Comparison of ENCODE assay signal across 12 mouse cellular contexts in the genomic region with DNA sequence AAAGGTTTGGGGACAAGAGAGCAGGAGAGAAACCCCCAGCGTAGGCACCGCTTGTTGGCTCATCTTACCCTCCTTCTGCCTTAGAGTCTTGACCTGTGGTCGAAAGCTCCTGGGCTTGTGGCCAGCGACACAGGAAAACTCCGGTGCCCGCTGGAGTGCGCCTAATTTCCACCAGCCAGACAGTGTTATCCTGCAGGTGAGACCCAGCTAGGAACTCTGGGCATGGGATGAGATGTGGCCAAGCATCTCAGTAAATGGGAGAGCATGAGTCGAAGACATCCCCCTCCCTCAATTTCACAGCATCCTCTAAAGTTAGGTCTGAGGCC. TPM values are rescaled to one million over a fixed set of nuclear protein-coding genes. Genes with fewer than 3 reads are reported as not detected.
DNase-seq lines count a peak whose midpoint lies in the region; ATAC-seq and TF ChIP-seq lines count a peak whose summit lies in the region.
"Had no signal": no experiment of that assay in that cellular context is flagged by ENCODE, and none has a peak within 500 bp of the region (broad histone marks: within the 10 kb centered on the region; RNA-seq: fewer than 3 reads in every experiment).

No protein-coding gene starts in this region.

- H3K27me3 ChIP-seq in heart, embryonic 10.5 days (ENCODE audit: insufficient read depth, poor library complexity, severe bottlenecking) = no peaks in the 10 kb centered on the region
- H3K27me3 ChIP-seq in kidney, adult 2 months (replicated peaks; ENCODE audit: control insufficient read depth, insufficient read depth, low read length) = no peaks in the 10 kb centered on the region
- no peaks in the 10 kb centered on the region for H3K27me3 ChIP-seq in kidney, embryonic 14.5 days (ENCODE audit: control insufficient read depth, insufficient read depth, low read length)
- no peaks in the 10 kb centered on the region for H3K27me3 ChIP-seq in intestine, postnatal 0 days (replicated peaks; ENCODE audit: control insufficient read depth, insufficient read depth, low read length)
- H3K27me3 ChIP-seq: midbrain, embryonic 15.5 days had no signal

- H3K9ac ChIP-seq in kidney, embryonic 14.5 days (ENCODE audit: low read depth, low read length) = no peak overlapping the region
- no peak overlapping the region for H3K9ac ChIP-seq in intestine, postnatal 0 days (ENCODE audit: low read depth, low read length)
- H3K9ac ChIP-seq: midbrain, embryonic 15.5 days had no signal

- no peak for TF ChIP-seq CTCF in kidney, adult 2 months (conservative IDR thresholded peaks at IDR 0.05; ENCODE audit: insufficient read depth, insufficient read length, low read depth, low read length)
- TF ChIP-seq CTCF in intestine, postnatal 0 days (IDR thresholded peaks at IDR 0.05; ENCODE audit: low read depth) = no peak

- no peak overlapping the region for H3K4me3 ChIP-seq in heart, embryonic 10.5 days
- H3K4me3 ChIP-seq in kidney, adult 2 months (ENCODE audit: insufficient read depth, low read depth, low read length) = no peak overlapping the region
- H3K4me3 ChIP-seq in kidney, embryonic 14.5 days (ENCODE audit: low read length) = no peak overlapping the region
- no peak overlapping the region for H3K4me3 ChIP-seq in intestine, postnatal 0 days (ENCODE audit: low read depth, low read length)
- H3K4me3 ChIP-seq: limb, embryonic 10.5 days; midbrain, embryonic 15.5 days had no signal

- H3K36me3 ChIP-seq in heart, embryonic 10.5 days = peaks cover 67% of the 10 kb centered on the region
- no peaks in the 10 kb centered on the region for H3K36me3 ChIP-seq in kidney, adult 2 months (ENCODE audit: control insufficient read depth, insufficient read depth, low read length)
- H3K36me3 ChIP-seq in kidney, embryonic 14.5 days (ENCODE audit: control insufficient read depth, insufficient read depth, low read length) = no peaks in the 10 kb centered on the region; the same call in 1 of the 2 replicates
- peaks cover 29% of the 10 kb centered on the region for H3K36me3 ChIP-seq in intestine, postnatal 0 days (ENCODE audit: control insufficient read depth, insufficient read depth)

- no peak for DNase-seq in heart, embryonic 10.5 days (ENCODE audit: low spot score)
- no peak for DNase-seq in heart, postnatal 4 days
- DNase-seq in kidney, adult 2 months = peak; percentile 69
- peak; percentile 69 for DNase-seq in kidney, postnatal 14 days
- no peak for DNase-seq in adrenal gland, adult 2 months
- DNase-seq: cerebellum, adult 11-12 months; thymus, postnatal 25 days had no signal

- no peak for TF ChIP-seq POLR2A in kidney, adult 2 months (IDR thresholded peaks at IDR 0.05; ENCODE audit: low read depth, low read length)

- no peak overlapping the region for H3K4me2 ChIP-seq in kidney, embryonic 14.5 days (replicated peaks; ENCODE audit: low read depth, low read length)
- H3K4me2 ChIP-seq in intestine, postnatal 0 days (replicated peaks; ENCODE audit: low read depth) = no peak overlapping the region
- H3K4me2 ChIP-seq: midbrain, embryonic 15.5 days had no signal

- H3K27ac ChIP-seq in heart, embryonic 10.5 days = peak overlapping the region; percentile 86; the same call in 1 of the 2 replicates
- no peak overlapping the region for H3K27ac ChIP-seq in kidney, adult 2 months (ENCODE audit: insufficient read depth, low read depth, low read length)
- no peak overlapping the region for H3K27ac ChIP-seq in kidney, embryonic 14.5 days (ENCODE audit: low read depth, low read length)
- H3K27ac ChIP-seq in intestine, postnatal 0 days (ENCODE audit: low read depth, low read length) = 0 out of 2 replicates have a peak overlapping the region, but pooled peaks have one; percentile 76
- H3K27ac ChIP-seq: limb, embryonic 10.5 days; midbrain, embryonic 15.5 days had no signal

- 96% methylated on average over 8 of the region's 8 CpGs for WGBS in heart, embryonic 10.5 days
- WGBS in kidney, adult 2 months = 42% methylated on average over 8 of the region's 8 CpGs
- 69% methylated on average over 8 of the region's 8 CpGs for WGBS in kidney, embryonic 14.5 days
- WGBS in intestine, postnatal 0 days = 92% methylated on average over 8 of the region's 8 CpGs

- no peaks in the 10 kb centered on the region for H3K9me3 ChIP-seq in heart, embryonic 10.5 days
- no peaks in the 10 kb centered on the region for H3K9me3 ChIP-seq in kidney, embryonic 14.5 days (ENCODE audit: control insufficient read depth, low read length)
- H3K9me3 ChIP-seq in intestine, postnatal 0 days (ENCODE audit: control insufficient read depth) = no peaks in the 10 kb centered on the region
- H3K9me3 ChIP-seq: limb, embryonic 10.5 days; midbrain, embryonic 15.5 days had no signal

- peaks cover 42% of the 10 kb centered on the region for H3K4me1 ChIP-seq in heart, embryonic 10.5 days
- no peaks in the 10 kb centered on the region for H3K4me1 ChIP-seq in kidney, adult 2 months (ENCODE audit: control insufficient read depth, insufficient read depth, low read length)
- 0 out of 2 replicates have a peak, but pooled peaks cover 10% of the 10 kb centered on the region for H3K4me1 ChIP-seq in kidney, embryonic 14.5 days (ENCODE audit: control insufficient read depth, insufficient read depth, low read length)
- H3K4me1 ChIP-seq in intestine, postnatal 0 days (replicated peaks; ENCODE audit: control insufficient read depth, insufficient read depth, low read length) = peaks cover 4% of the 10 kb centered on the region

- no peak for ATAC-seq in kidney, embryonic 14.5 days (ENCODE audit: low FRiP score, low TSS enrichment)
- ATAC-seq in intestine, postnatal 0 days = no peak
- ATAC-seq: inflammation-experienced regulatory T-cells, adult 6 months; midbrain, embryonic 15.5 days had no signal

RNA-seq across cellular contexts. Expression of a gene that starts 39.9 kb away (rescaled TPM):
- 7.9 and 11.5 TPM in 2 replicates for polyA plus RNA-seq in heart, embryonic 10.5 days (2016; fragmentation: Nextera tagmentation; extraction: Ambion mirVana)
- total RNA-seq in heart, postnatal 4 days (2021) = 10 to 100 TPM; 29.8 to 30.8 TPM
- 3.6 TPM in 2 replicates for polyA plus RNA-seq in kidney, adult 2 months (2012; rRNA removed)
- polyA plus RNA-seq in kidney, embryonic 14.5 days (2014; fragmentation: Nextera tagmentation; extraction: Ambion mirVana) = 6.3 and 9.1 TPM in 2 replicates
- 3.1 TPM in 2 replicates for polyA plus RNA-seq in intestine, postnatal 0 days (2015; fragmentation: Nextera tagmentation; extraction: Ambion mirVana)
- 1 to 10 TPM; 4.6 to 6.5 TPM for total RNA-seq in adrenal gland, adult 2 months (2021)
- 6.5 and 7.2 TPM in 2 replicates for polyA plus RNA-seq in adrenal gland, adult 2 months (2012; rRNA removed)

RNA-seq across cellular contexts. Expression of a gene that starts 45.6 kb away (rescaled TPM):
- polyA plus RNA-seq in heart, embryonic 10.5 days (2016; fragmentation: Nextera tagmentation; extraction: Ambion mirVana) = 44.9 and 46.1 TPM in 2 replicates
- total RNA-seq in heart, postnatal 4 days (2021) = 10 to 100 TPM; 41.6 to 44.4 TPM
- 22.2 and 23.9 TPM in 2 replicates for polyA plus RNA-seq in kidney, adult 2 months (2012; rRNA removed)
- polyA plus RNA-seq in kidney, embryonic 14.5 days (2014; fragmentation: Nextera tagmentation; extraction: Ambion mirVana) = 17.9 and 49.4 TPM in 2 replicates
- polyA plus RNA-seq in intestine, postnatal 0 days (2015; fragmentation: Nextera tagmentation; extraction: Ambion mirVana) = 28.5 and 33.0 TPM in 2 replicates
- total RNA-seq in adrenal gland, adult 2 months (2021) = 10 to 100 TPM; 89.6 to 90.2 TPM
- 34.1 and 40.4 TPM in 2 replicates for polyA plus RNA-seq in adrenal gland, adult 2 months (2012; rRNA removed)

RNA-seq across cellular contexts. Expression of a gene that starts 55.0 kb away (rescaled TPM):
- 30.7 and 32.8 TPM in 2 replicates for polyA plus RNA-seq in heart, embryonic 10.5 days (2016; fragmentation: Nextera tagmentation; extraction: Ambion mirVana)
- 10 to 100 TPM; 55.1 to 59.8 TPM for total RNA-seq in heart, postnatal 4 days (2021)
- 22.1 and 24.5 TPM in 2 replicates for polyA plus RNA-seq in kidney, adult 2 months (2012; rRNA removed)
- 36.0 and 57.6 TPM in 2 replicates for polyA plus RNA-seq in kidney, embryonic 14.5 days (2014; fragmentation: Nextera tagmentation; extraction: Ambion mirVana)
- polyA plus RNA-seq in intestine, postnatal 0 days (2015; fragmentation: Nextera tagmentation; extraction: Ambion mirVana) = 10.0 and 13.1 TPM in 2 replicates
- 10 to 100 TPM; 44.1 to 70.4 TPM for total RNA-seq in adrenal gland, adult 2 months (2021)
- polyA plus RNA-seq in adrenal gland, adult 2 months (2012; rRNA removed) = 15.0 and 15.3 TPM in 2 replicates

Comparison
In these comparisons a context has a peak if more than half of its experiments do, and no peak if none do; other contexts are left out.
1. DNase-seq: peak in kidney, adult 2 months (single experiment) and kidney, postnatal 14 days (single experiment); none in heart, embryonic 10.5 days (single experiment), heart, postnatal 4 days (single experiment) and adrenal gland, adult 2 months (single experiment).
2. H3K27ac ChIP-seq: peak in heart, embryonic 10.5 days (single experiment) and intestine, postnatal 0 days (single experiment); none in kidney, adult 2 months (single experiment) and kidney, embryonic 14.5 days (single experiment).